Mouse (Mus musculus) ES-Bruce4 (cell line): ENCODE measurements around the gene Pgls. TPM values are rescaled to one million over a fixed set of nuclear protein-coding genes. Genes with fewer than 3 reads are reported as not detected.

Experiments used
- H3K27ac ChIP-seq: 2 replicates; pipeline ENCODE4 v1.5.1; 2012; ENCODE audit warnings: low read length, inconsistent platforms; ENCODE audit not compliant: insufficient read depth
- H3K27me3 ChIP-seq: 2 replicates; pipeline ENCODE4 v1.6.1; 2012; ENCODE audit warnings: mild to moderate bottlenecking, low read length, inconsistent platforms; ENCODE audit not compliant: control insufficient read depth, poor library complexity, insufficient read depth, severe bottlenecking
- H3K36me3 ChIP-seq: 2 replicates; pipeline ENCODE4 v1.6.1; 2012; ENCODE audit warnings: inconsistent platforms, mild to moderate bottlenecking, low read length, moderate library complexity; ENCODE audit not compliant: control insufficient read depth, poor library complexity, insufficient read depth, severe bottlenecking
- H3K4me1 ChIP-seq: one replicate; pipeline ENCODE4 v1.8.1; 2011; ENCODE audit warnings: low read length; ENCODE audit not compliant: control insufficient read depth, insufficient read depth
- H3K4me3 ChIP-seq: 2 replicates; pipeline ENCODE4 v1.5.1; 2011; ENCODE audit warnings: low read depth, mild to moderate bottlenecking, low read length
- H3K9ac ChIP-seq: 2 replicates; pipeline ENCODE4 v1.6.1; 2012; ENCODE audit warnings: low read depth, mild to moderate bottlenecking, inconsistent platforms; ENCODE audit not compliant: poor library complexity, severe bottlenecking
- H3K9me3 ChIP-seq: replicated peaks from 2 replicates; pipeline ENCODE4 v1.6.1; 2012; ENCODE audit warnings: mild to moderate bottlenecking, low read length, inconsistent platforms; ENCODE audit not compliant: control insufficient read depth, poor library complexity, insufficient read depth, severe bottlenecking
- CTCF ChIP-seq: IDR thresholded peaks from one replicate; pipeline ENCODE4 v1.8.1; 2011; ENCODE audit warnings: low read depth, low read length
- EP300 ChIP-seq: IDR thresholded peaks from 2 replicates; pipeline ENCODE4 v1.6.1; 2011; ENCODE audit warnings: low read depth, low read length; ENCODE audit not compliant: insufficient read depth
- POLR2A ChIP-seq: IDR thresholded peaks from one replicate; pipeline ENCODE4 v1.8.1; 2011; ENCODE audit warnings: low read length; ENCODE audit not compliant: insufficient read depth
- polyA plus RNA-seq: library from polyadenylated mRNA; stranded (reverse); fragments of >200 nt; gene quantifications from 2 replicates; pipeline ENCODE4 v1.2.4, GENCODE M21; 2011; ENCODE audit warnings: low read depth; ENCODE audit not compliant: missing spikeins, insufficient read depth, insufficient read length

Gene Pgls
- polyA plus RNA-seq, 1 experiment: 57.2 TPM

GRCm38 (mm10) chr8:71552770-71553169 lies 39.2 kb upstream of the Pgls start:
- no peak overlapping the region for H3K9ac ChIP-seq
- TF ChIP-seq EP300: no peak
- no peak for TF ChIP-seq POLR2A
- TF ChIP-seq CTCF: no peak

GRCm38 (mm10) chr8:71554001-71554400 lies 38.0 kb upstream of the Pgls start:
- Histone ChIP-seq H3K27ac (no peak overlapping the region), H3K36me3 (no peaks in the 10 kb centered on the region), H3K4me1 (no peaks in the 10 kb centered on the region), H3K27me3 (no peaks in the 10 kb centered on the region), H3K4me3 (no peak overlapping the region), H3K9me3 (no peaks in the 10 kb centered on the region), H3K9ac (no peak overlapping the region)
- no peak for TF ChIP-seq EP300

More at GRCm38 (mm10) chr8:71552770-71553169, 39.2 kb upstream of the Pgls start:
- Histone ChIP-seq H3K4me1 (no peaks in the 10 kb centered on the region), H3K27me3 (no peaks in the 10 kb centered on the region), H3K27ac (no peak overlapping the region), H3K9me3 (no peaks in the 10 kb centered on the region), H3K4me3 (no peak overlapping the region), H3K36me3 (peaks cover 4% of the 10 kb centered on the region)

DNA sequence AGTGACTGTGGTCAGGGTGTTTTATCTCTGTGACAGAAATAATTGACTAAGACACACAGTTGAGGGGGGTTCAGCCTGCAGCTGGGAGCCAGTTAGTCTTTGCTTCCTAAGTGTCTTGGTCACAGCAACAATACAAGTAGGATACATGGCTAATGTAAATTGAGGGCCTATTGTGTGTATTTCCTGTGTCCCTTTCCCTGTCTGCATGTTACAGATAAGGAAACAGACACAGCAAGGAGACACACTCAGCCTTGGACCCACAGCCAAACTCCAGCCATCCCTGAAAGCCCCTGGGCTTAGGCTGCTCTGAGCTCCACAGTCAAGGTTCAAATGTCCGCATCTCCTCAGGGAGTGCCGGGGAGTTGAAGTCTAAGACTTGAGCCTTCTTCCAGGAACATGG lies 37.3 kb upstream of the Pgls start:
- Histone ChIP-seq H3K4me1 (no peaks in the 10 kb centered on the region), H3K27ac (no peak overlapping the region), H3K9ac (no peak overlapping the region), H3K9me3 (no peaks in the 10 kb centered on the region), H3K4me3 (no peak overlapping the region), H3K27me3 (no peaks in the 10 kb centered on the region), H3K36me3 (no peaks in the 10 kb centered on the region)
- no peak for TF ChIP-seq CTCF
- no peak for TF ChIP-seq POLR2A
- no peak for TF ChIP-seq EP300

DNA sequence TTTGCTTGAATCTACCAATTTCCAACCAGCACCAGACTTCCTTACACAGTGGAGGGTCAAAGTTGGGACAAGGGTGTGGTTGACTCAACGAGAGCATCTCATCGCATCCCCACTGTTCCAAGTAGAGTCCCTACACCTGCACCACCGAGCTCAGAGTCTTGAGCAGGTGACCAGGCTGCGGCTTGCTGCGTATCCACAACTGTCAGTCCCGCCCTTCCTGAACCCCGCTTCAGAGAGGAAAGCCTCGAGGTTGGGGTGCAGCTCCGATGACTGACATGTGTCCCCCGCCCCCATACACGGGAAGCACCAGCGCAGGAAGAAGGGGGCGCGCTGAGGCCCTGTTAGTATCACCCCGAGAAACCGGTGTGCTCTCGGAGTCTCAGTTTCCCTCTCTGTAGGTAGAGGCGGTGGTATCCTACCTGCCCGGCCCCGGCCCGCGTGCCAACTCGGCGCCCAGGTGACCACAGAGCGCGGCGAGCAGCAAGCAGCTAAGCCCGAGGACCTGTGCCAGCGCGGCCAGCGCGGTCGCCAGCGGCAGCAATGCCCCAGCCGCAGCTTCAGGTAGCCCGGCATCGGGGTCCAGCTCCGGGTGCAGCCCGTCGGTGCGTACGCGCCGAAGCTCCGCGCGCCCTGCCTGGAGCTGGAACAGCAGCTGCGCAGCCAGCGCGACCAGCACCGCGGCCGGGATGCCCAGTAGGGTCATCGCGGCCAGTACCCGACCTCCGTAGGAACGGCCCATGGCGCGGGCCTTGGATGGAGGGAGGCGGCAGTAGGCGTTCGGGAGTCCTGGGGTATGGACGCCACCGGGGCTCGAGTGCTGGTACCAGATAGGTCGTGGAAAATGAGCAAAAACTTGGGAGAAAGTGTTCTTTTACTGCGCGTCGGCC lies 33.7 kb upstream of the Pgls start, which contains the start of gene Tmem221:
Tmem221 (minus strand) TSS at position 801 of the 887 bp plus-strand sequence.
- Histone ChIP-seq H3K9ac (peak within 1 kb of the TSS; percentile 78), H3K27ac (no peak within 1 kb of the TSS), H3K4me3 (peak within 1 kb of the TSS; percentile 77), H3K36me3 (no peaks in the 10 kb centered on the region), H3K27me3 (peaks cover 3% of the 10 kb centered on the region; the same call in 1 of the 2 replicates), H3K9me3 (no peaks in the 10 kb centered on the region), H3K4me1 (no peaks in the 10 kb centered on the region)
- no peak for TF ChIP-seq EP300
- TF ChIP-seq POLR2A: peak; percentile 53
- TF ChIP-seq CTCF: peak; percentile 17

- peaks cover 3% of the 10 kb centered on the region; the same call in 1 of the 2 replicates for H3K27me3 ChIP-seq
- no peak overlapping the region for H3K27ac ChIP-seq
- H3K9me3 ChIP-seq: no peaks in the 10 kb centered on the region
- TF ChIP-seq EP300 (no peak), CTCF (no peak), POLR2A (no peak)
- peak overlapping the region; percentile 78 for H3K9ac ChIP-seq
- H3K36me3 ChIP-seq: no peaks in the 10 kb centered on the region
- H3K4me1 ChIP-seq: no peaks in the 10 kb centered on the region
- H3K4me3 ChIP-seq: peak overlapping the region; percentile 77
Measured at GRCm38 (mm10) chr8:71558958-71559690, 32.9 kb upstream of the Pgls start.

DNA sequence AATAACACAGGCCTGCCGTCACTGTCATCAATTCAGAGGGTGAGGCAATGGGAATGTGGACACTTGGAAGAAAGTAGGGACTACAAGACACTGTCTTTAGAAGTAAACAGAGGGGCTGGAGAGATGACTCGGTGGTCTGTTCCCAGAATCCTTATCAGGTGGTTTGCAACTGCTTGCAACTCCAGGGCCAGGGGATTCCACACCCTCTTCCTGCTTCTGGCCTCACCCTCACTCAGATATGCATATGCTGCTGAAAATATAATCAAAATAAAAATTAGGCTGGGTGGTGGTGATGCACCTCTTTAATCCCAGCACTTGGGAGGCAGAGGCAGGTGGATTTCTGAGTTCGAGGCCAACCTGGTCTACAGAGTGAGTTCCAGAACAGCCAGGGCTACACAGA lies 31.9 kb upstream of the Pgls start:
- H3K27me3 ChIP-seq: peaks cover 3% of the 10 kb centered on the region; the same call in 1 of the 2 replicates
- TF ChIP-seq CTCF: no peak
- no peak for TF ChIP-seq POLR2A
- no peak for TF ChIP-seq EP300
- H3K4me3 ChIP-seq: no peak overlapping the region
- no peaks in the 10 kb centered on the region for H3K36me3 ChIP-seq
- H3K4me1 ChIP-seq: no peaks in the 10 kb centered on the region
- H3K9me3 ChIP-seq: no peaks in the 10 kb centered on the region
- H3K9ac ChIP-seq: no peak overlapping the region
- H3K27ac ChIP-seq: no peak overlapping the region
